In the genomic region with DNA sequence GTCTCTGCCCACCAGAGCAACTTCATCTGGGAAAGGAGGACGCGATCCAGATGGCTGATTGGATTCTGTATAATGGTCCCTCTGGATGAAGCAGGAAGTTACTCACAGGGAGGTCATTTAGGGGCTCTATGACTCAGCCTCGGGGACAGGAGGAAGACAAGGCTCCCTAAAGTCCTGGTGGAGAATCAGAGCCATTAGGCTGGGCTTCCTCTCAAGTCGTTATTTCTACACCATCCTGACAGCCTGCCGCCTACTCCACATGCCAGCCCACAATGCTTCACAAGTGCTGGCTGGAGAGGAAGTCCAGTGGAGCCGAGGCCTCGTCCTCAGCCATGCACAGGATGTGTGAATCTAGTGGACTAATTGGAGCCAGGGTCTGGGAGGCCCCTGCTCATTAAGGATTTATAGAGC, we compare ENCODE assay signal across 8 mouse cellular contexts.
DNase-seq lines count a peak whose midpoint lies in the region; TF ChIP-seq lines count a peak whose summit lies in the region.

No protein-coding gene starts in this region.

- H3K27ac ChIP-seq in MEL (ENCODE audit: control insufficient read depth, low read depth, low read length): peak overlapping the region; percentile 17; the same call in 1 of the 2 replicates
- peak overlapping the region; percentile 96 for H3K27ac ChIP-seq in heart, adult 2 months
- H3K27ac ChIP-seq in thymus, adult 2 months (ENCODE audit: control insufficient read depth, insufficient read depth, low read length): no peak overlapping the region

- no peaks in the 10 kb centered on the region for H3K27me3 ChIP-seq in MEL (ENCODE audit: control insufficient read depth in 1 of 2, insufficient read depth in 2 of 2, low read length in 2 of 2)
- no peaks in the 10 kb centered on the region for H3K27me3 ChIP-seq in heart, adult 2 months (ENCODE audit: control insufficient read depth, insufficient read depth, low read length)
- H3K27me3 ChIP-seq in thymus, adult 2 months (ENCODE audit: control insufficient read depth, insufficient read depth, low read length): no peaks in the 10 kb centered on the region

- peaks cover 0 to 65% of the 10 kb centered on the region in 2 experiments; a peak in 2 of 4 replicates for H3K36me3 ChIP-seq in MEL (ENCODE audit: control insufficient read depth in 1 of 2, insufficient read depth in 2 of 2, low read length in 2 of 2)
- H3K36me3 ChIP-seq in heart, adult 2 months (ENCODE audit: control insufficient read depth, insufficient read depth, low read length): peaks cover 8% of the 10 kb centered on the region
- no peaks in the 10 kb centered on the region for H3K36me3 ChIP-seq in thymus, adult 2 months (ENCODE audit: control insufficient read depth, insufficient read depth, low read length)

- no peak overlapping the region for H3K4me3 ChIP-seq in MEL (ENCODE audit: control insufficient read depth in 1 of 2, insufficient read depth in 1 of 2, low read depth in 2 of 2, low read length in 2 of 2)
- no peak overlapping the region for H3K4me3 ChIP-seq in heart, adult 2 months
- H3K4me3 ChIP-seq in thymus, adult 2 months (ENCODE audit: control insufficient read depth, insufficient read depth, low read length): no peak overlapping the region

- no peak for TF ChIP-seq POLR2A in MEL (IDR thresholded peaks at IDR 0.05; ENCODE audit: control insufficient read depth in 1 of 2, insufficient read depth in 1 of 2, low read depth in 1 of 2, low read length in 2 of 2, poor library complexity in 1 of 2)
- TF ChIP-seq POLR2A in heart, adult 2 months (IDR thresholded peaks at IDR 0.05; ENCODE audit: insufficient read depth, low read depth, low read length): 0 out of 2 replicates have a peak, but pooled peaks have one; percentile 36
- TF ChIP-seq POLR2A in thymus, adult 2 months (IDR thresholded peaks at IDR 0.05; ENCODE audit: control insufficient read depth, extremely low read depth, insufficient read depth, low read length, poor library complexity): no peak

- TF ChIP-seq RAD21 in MEL (IDR thresholded peaks at IDR 0.05; ENCODE audit: low read depth, low read length): no peak

- no peak for TF ChIP-seq EP300 in MEL (IDR thresholded peaks at IDR 0.05; ENCODE audit: low read depth in 1 of 2, low read length in 2 of 2)
- TF ChIP-seq EP300 in heart, adult 2 months (IDR thresholded peaks at IDR 0.05; ENCODE audit: insufficient read depth, low read depth, low read length): peak; percentile 51; the same call in 1 of the 2 replicates

- TF ChIP-seq CTCF in MEL (IDR thresholded peaks at IDR 0.05 in 2 of 3, conservative IDR thresholded peaks at IDR 0.05 in 1 of 3; ENCODE audit: control insufficient read depth in 1 of 3, insufficient read depth in 1 of 3, low read depth in 2 of 3, low read length in 3 of 3, poor library complexity in 1 of 3, severe bottlenecking in 1 of 3): no peak
- 0 out of 2 replicates have a peak, but pooled peaks have one; percentile 18 for TF ChIP-seq CTCF in heart, adult 2 months (IDR thresholded peaks at IDR 0.05)
- TF ChIP-seq CTCF in thymus, adult 2 months (IDR thresholded peaks at IDR 0.05; ENCODE audit: borderline replicate concordance, control insufficient read depth, extremely low read depth, insufficient read depth, low read length, poor library complexity): no peak

- H3K4me1 ChIP-seq in MEL (ENCODE audit: control insufficient read depth in 1 of 2, insufficient read depth in 2 of 2, low read length in 2 of 2): peaks cover 52 to 57% of the 10 kb centered on the region in 2 experiments
- H3K4me1 ChIP-seq in heart, adult 2 months (ENCODE audit: control insufficient read depth, insufficient read depth, low read length): peaks cover 23% of the 10 kb centered on the region
- H3K4me1 ChIP-seq in thymus, adult 2 months (replicated peaks; ENCODE audit: control insufficient read depth, insufficient read depth, low read length): peaks cover 7% of the 10 kb centered on the region

- no peak overlapping the region for H3K9ac ChIP-seq in MEL (ENCODE audit: control insufficient read depth, low read depth, low read length, poor library complexity, severe bottlenecking)
- no peak overlapping the region for H3K9ac ChIP-seq in heart, adult 2 months (ENCODE audit: low read depth, low read length)

- H3K79me2 ChIP-seq in MEL (ENCODE audit: control insufficient read depth, insufficient read depth, low read length, poor library complexity): peaks cover 8% of the 10 kb centered on the region; the same call in 1 of the 2 replicates
- no peaks in the 10 kb centered on the region for H3K79me2 ChIP-seq in heart, adult 2 months (replicated peaks; ENCODE audit: control insufficient read depth, insufficient read depth, low read length)

- intact Hi-C loops in heart, adult 2 months (cut with DNase I): loop anchor here (5.0 kb wide), 1 partner anchor 97 kb away; a partner anchor contains a TSS

- WGBS in heart, adult 2 months: 19% methylated on average over 7 of the region's 7 CpGs
- WGBS in thymus, adult 2 months: 68% methylated on average over 7 of the region's 7 CpGs

- DNase-seq in 3T3-L1 (ENCODE audit: low read depth, low spot score): peak; percentile 68
- no peak for DNase-seq in MEL (ENCODE audit: low read depth, low spot score)
- peak; percentile 55 to 59 for DNase-seq in heart, adult 2 months
- peak; percentile 50 to 69 for DNase-seq in kidney, postnatal 36 days
- peak; percentile 92 for DNase-seq in retina, postnatal 1 day
- no peak for DNase-seq in frontal cortex, postnatal 36 days (ENCODE audit: low spot score in 2 of 2)
- no peak for DNase-seq in layer of hippocampus, adult 9-10 months (ENCODE audit: low spot score)
- no peak for DNase-seq in thymus, adult 2 months

- no peaks in the 10 kb centered on the region for H3K9me3 ChIP-seq in MEL (replicated peaks; ENCODE audit: insufficient read depth, low read length)

TF ChIP-seq in MEL, 35 proteins besides CTCF, POLR2A, EP300 and RAD21:
- TF ChIP-seq ETS1 (IDR thresholded peaks at IDR 0.05; ENCODE audit: low read depth, low read length) (0 out of 2 replicates have a peak, but pooled peaks have one; percentile 4), RCOR1 (IDR thresholded peaks at IDR 0.05; ENCODE audit: low read depth, low read length) (no peak), MEF2A (IDR thresholded peaks at IDR 0.05; ENCODE audit: extremely low read depth, insufficient replicate concordance, low read depth, low read length, poor library complexity, severe bottlenecking) (no peak)
TF ChIP-seq in MEL: peak in this region for 1.

Comparison
In these comparisons a context has a peak if more than half of its experiments do, and no peak if none do; other contexts are left out.
1. DNase-seq: peak in 3T3-L1 (single experiment), heart, adult 2 months (2 of 2), kidney, postnatal 36 days (2 of 2) and retina, postnatal 1 day (single experiment); none in MEL (single experiment), frontal cortex, postnatal 36 days (0 of 2), layer of hippocampus, adult 9-10 months (single experiment) and thymus, adult 2 months (single experiment).